ENCODE assay signal across 15 mouse cellular contexts in genomic region chr2:30351149-30351548, GRCm38 (mm10). TPM values are rescaled to one million over a fixed set of nuclear protein-coding genes. Genes with fewer than 3 reads are reported as not detected.
DNase-seq lines count a peak whose midpoint lies in the region; ATAC-seq and TF ChIP-seq lines count a peak whose summit lies in the region.
"Had no signal": no experiment of that assay in that cellular context is flagged by ENCODE, and none has a peak within 500 bp of the region (broad histone marks: within the 10 kb centered on the region; RNA-seq: fewer than 3 reads in every experiment).

No protein-coding gene starts in this region.

- peaks cover 71% of the 10 kb centered on the region for H3K36me3 ChIP-seq in lung, embryonic 14.5 days (ENCODE audit: insufficient read depth)

- peak; percentile 52 for TF ChIP-seq CTCF in lung, embryonic 14.5 days (IDR thresholded peaks at IDR 0.05; ENCODE audit: low read depth)

- no peak for ATAC-seq in lung, embryonic 14.5 days (ENCODE audit: insufficient read depth)

- H3K4me3 ChIP-seq in lung, embryonic 14.5 days (ENCODE audit: low read depth, low read length) = no peak overlapping the region
- H3K4me3 ChIP-seq: forebrain, embryonic 12.5 days; heart, embryonic 15.5 days; kidney, embryonic 15.5 days; megakaryocyte, embryonic 14.5 days had no signal

- no peak overlapping the region for H3K4me2 ChIP-seq in lung, embryonic 14.5 days
- H3K4me2 ChIP-seq: forebrain, embryonic 12.5 days; heart, embryonic 15.5 days; kidney, embryonic 15.5 days had no signal

- 60% methylated on average over 2 of the region's 2 CpGs for WGBS in lung, embryonic 14.5 days

- H3K4me1 ChIP-seq in lung, embryonic 14.5 days (ENCODE audit: insufficient read depth) = no peaks in the 10 kb centered on the region
- H3K4me1 ChIP-seq: forebrain, embryonic 12.5 days had no signal

- no peak overlapping the region for H3K9ac ChIP-seq in lung, embryonic 14.5 days
- H3K9ac ChIP-seq: forebrain, embryonic 12.5 days; heart, embryonic 15.5 days; kidney, embryonic 15.5 days had no signal

- no peaks in the 10 kb centered on the region for H3K9me3 ChIP-seq in lung, embryonic 14.5 days (ENCODE audit: low read depth, low read length)
- H3K9me3 ChIP-seq: forebrain, embryonic 12.5 days; heart, embryonic 15.5 days; kidney, embryonic 15.5 days; megakaryocyte, embryonic 14.5 days had no signal

- no peaks in the 10 kb centered on the region for H3K27me3 ChIP-seq in lung, embryonic 14.5 days (ENCODE audit: insufficient read depth, low read length)
- H3K27me3 ChIP-seq: forebrain, embryonic 12.5 days; heart, embryonic 15.5 days; kidney, embryonic 15.5 days; megakaryocyte, embryonic 14.5 days had no signal

- peak; percentile 31 for DNase-seq in heart, adult 8-10 months (ENCODE audit: low spot score)
- no peak for DNase-seq in heart, postnatal 36 days
- peak; percentile 38 for DNase-seq in lung, embryonic 14.5 days
- DNase-seq in lung, postnatal 25 days (ENCODE audit: low spot score) = no peak
- peak; percentile 33 for DNase-seq in MN1 (ENCODE audit: low spot score)
- peak; percentile 82 for DNase-seq in fibroblast of lung, adult 2 months (ENCODE audit: low read depth)
- DNase-seq in cerebellum, adult 9-10 months = no peak
- DNase-seq in thymus, postnatal 14 days = no peak
- DNase-seq: cerebellum, adult 11-12 months; left cerebral cortex, postnatal 4 days; thymus, postnatal 4 days had no signal

- intact Hi-C loops in heart, postnatal 36 days (cut with DNase I) = no loop called here

- no peak overlapping the region for H3K27ac ChIP-seq in lung, embryonic 14.5 days (ENCODE audit: low read depth)
- H3K27ac ChIP-seq: forebrain, embryonic 12.5 days; heart, embryonic 15.5 days; kidney, embryonic 15.5 days had no signal

RNA-seq across cellular contexts. Expression of gene Sh3glb2, which starts 8.0 kb away (rescaled TPM):
- 10 to 100 TPM; 37.2 to 45.5 (median 41.6) TPM for total RNA-seq in heart, adult 8-10 months (2022)
- 10 to 100 TPM; 41.9 to 43.1 TPM for total RNA-seq in heart, postnatal 36 days (2021)
- 57.5 and 59.9 TPM in 2 replicates for polyA plus RNA-seq in lung, embryonic 14.5 days (2014; fragmentation: Nextera tagmentation; extraction: Ambion mirVana)

RNA-seq across cellular contexts. Expression of gene Miga2, which starts 12.9 kb away (rescaled TPM):
- 10 to 100 TPM; 66.5 to 76.0 (median 71.4) TPM for total RNA-seq in heart, adult 8-10 months (2022)
- 10 to 100 TPM; 62.9 to 69.4 TPM for total RNA-seq in heart, postnatal 36 days (2021)
- 19.9 and 24.5 TPM in 2 replicates for polyA plus RNA-seq in lung, embryonic 14.5 days (2014; fragmentation: Nextera tagmentation; extraction: Ambion mirVana)

RNA-seq across cellular contexts. Expression of gene Dolpp1, which starts 40.9 kb away (rescaled TPM):
- total RNA-seq in heart, adult 8-10 months (2022) = 1 to 10 TPM; 5.7 to 9.8 (median 7.9) TPM
- total RNA-seq in heart, postnatal 36 days (2021) = 1 to 10 TPM; 7.6 to 8.8 TPM
- 32.6 and 34.2 TPM in 2 replicates for polyA plus RNA-seq in lung, embryonic 14.5 days (2014; fragmentation: Nextera tagmentation; extraction: Ambion mirVana)

Comparison
In these comparisons a context has a peak if more than half of its experiments do, and no peak if none do; other contexts are left out.
1. DNase-seq: peak in heart, adult 8-10 months (single experiment), lung, embryonic 14.5 days (single experiment), MN1 (single experiment) and fibroblast of lung, adult 2 months (single experiment); none in heart, postnatal 36 days (0 of 2), lung, postnatal 25 days (single experiment), cerebellum, adult 9-10 months (single experiment) and thymus, postnatal 14 days (single experiment).